Mouse (Mus musculus): ENCODE measurements around the gene Dnaja3. TPM values are rescaled to one million over a fixed set of nuclear protein-coding genes. Genes with fewer than 3 reads are reported as not detected.

The Dnaja3 gene
- polyA plus RNA-seq, 1 experiment from 2014 or later, result 48.0 TPM

DNA sequence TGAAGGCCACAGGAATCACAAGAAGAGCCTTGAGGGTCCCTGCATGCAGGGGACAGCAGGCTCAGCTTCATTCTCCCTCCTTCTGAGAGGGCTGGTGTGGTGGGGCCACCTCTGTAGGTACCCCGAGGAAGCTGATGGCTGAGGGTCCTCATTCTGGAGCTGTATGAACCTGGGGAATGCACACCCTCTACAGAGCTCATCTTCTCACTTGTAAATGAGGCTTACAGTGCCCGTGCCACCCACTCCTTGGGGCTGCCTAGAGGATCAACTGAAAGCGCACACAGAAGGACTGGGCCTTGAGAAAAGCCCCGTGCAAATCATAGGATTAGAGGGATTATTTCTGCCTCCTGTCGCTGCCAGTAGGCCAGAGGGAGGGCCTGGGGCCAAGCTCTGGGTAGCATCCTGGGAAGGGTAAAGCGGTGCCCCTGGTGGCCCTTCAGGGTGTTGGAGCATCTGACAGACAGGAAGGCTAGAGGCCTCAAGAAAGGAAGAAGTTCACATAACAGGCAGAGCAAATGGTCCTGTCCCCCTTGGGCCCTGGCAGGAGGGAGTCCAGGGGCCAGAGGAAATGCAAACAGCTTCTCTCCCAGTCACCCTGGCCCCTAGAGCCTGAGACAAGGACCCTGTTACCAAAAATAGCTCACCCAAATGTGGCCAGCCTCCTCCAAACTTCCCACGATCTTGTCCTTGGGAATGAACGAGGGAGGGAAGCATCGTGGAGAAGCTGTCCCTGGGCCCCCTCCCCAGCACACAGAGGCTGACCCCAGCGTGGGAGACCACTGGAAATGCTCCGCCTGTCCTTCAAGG is 16.2 kb downstream of the Dnaja3 start:
- no peak for ATAC-seq
- no peak overlapping the region; the same call in 1 of the 2 replicates for H3K27ac ChIP-seq
- 32% methylated on average over 11 of the region's 11 CpGs for WGBS

DNA sequence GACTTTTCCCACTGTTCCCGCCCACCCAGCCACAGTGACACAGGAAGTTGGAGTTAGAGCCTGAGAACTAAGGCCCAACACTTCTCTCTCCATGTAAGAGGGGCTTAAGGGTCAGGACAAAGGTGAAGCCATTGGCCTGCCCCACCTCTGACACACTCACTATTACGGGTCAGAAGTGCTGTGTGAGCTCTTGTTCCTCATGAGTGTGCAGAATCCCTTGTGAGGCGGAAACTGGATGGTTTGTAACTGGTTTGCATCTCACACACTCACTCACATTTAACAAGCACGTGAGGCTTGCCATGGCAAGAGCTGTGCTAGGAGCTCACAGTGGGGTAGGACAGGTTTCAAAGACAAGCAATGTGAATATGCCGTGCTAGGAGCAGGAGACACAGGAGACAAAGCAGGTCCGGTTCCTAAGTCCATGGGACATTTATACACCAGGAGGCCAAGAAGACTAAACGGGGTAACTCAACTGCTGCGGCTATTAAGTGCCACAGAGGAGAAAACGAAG is 16.8 kb downstream of the Dnaja3 start:
- H3K27ac ChIP-seq, result no peak overlapping the region
- H3K4me3 ChIP-seq, result no peak overlapping the region
- H3K36me3 ChIP-seq (ENCODE audit: poor library complexity, severe bottlenecking), result peaks cover 42% of the 10 kb centered on the region
- H3K4me1 ChIP-seq, result peaks cover 31% of the 10 kb centered on the region
- 68% methylated on average over 9 of the region's 9 CpGs for WGBS
- no peak overlapping the region for H3K4me2 ChIP-seq
- H3K9me3 ChIP-seq (replicated peaks), result no peaks in the 10 kb centered on the region
- no peaks in the 10 kb centered on the region for H3K27me3 ChIP-seq
- ATAC-seq, result no peak
- H3K9ac ChIP-seq, result no peak overlapping the region

More for the DNA sequence above, 16.2 kb downstream of the Dnaja3 start:
- no peak overlapping the region for H3K4me3 ChIP-seq
- H3K4me2 ChIP-seq, result no peak overlapping the region
- no peaks in the 10 kb centered on the region for H3K9me3 ChIP-seq (replicated peaks)
- no peaks in the 10 kb centered on the region for H3K27me3 ChIP-seq
- H3K9ac ChIP-seq, result 0 out of 2 replicates have a peak overlapping the region, but pooled peaks have one; percentile 40
- peaks cover 33% of the 10 kb centered on the region for H3K4me1 ChIP-seq
- H3K36me3 ChIP-seq (ENCODE audit: poor library complexity, severe bottlenecking), result peaks cover 42% of the 10 kb centered on the region

DNA sequence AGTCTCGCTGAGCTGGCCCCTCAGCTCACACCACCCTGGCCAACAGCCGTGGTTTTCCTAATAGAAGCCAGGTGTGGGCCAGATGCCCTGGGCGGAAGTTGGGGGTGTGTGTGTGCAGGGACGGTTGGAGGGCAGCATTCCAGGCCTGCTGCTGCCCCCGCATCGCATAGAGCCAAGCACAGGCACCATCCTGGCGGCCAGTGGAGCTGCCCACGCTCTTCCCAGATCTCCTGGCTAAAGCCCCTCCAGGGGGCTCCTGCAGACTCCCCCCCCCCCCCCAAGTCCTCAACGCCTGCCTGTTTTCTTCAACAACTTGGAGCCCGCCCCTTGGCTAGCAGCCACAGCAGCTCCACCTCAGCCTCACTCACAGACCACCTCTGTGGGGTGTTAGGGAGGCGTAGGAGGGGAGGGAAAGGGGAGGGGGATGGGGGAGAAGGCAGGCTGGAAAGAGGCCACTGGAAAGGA is 19.0 kb downstream of the Dnaja3 start:
- Histone ChIP-seq H3K4me2 (peak overlapping the region; percentile 20), H3K4me3 (no peak overlapping the region), H3K4me1 (peaks cover 25% of the 10 kb centered on the region), H3K9ac (peak overlapping the region; percentile 7; the same call in 1 of the 2 replicates), H3K36me3 (ENCODE audit: poor library complexity, severe bottlenecking) (peaks cover 34% of the 10 kb centered on the region), H3K9me3 (replicated peaks) (no peaks in the 10 kb centered on the region), H3K27ac (peak overlapping the region; percentile 16; the same call in 1 of the 2 replicates), H3K27me3 (no peaks in the 10 kb centered on the region)
- peak; percentile 57; the same call in 1 of the 2 replicates for ATAC-seq
- 20% methylated on average over 11 of the region's 11 CpGs for WGBS

DNA sequence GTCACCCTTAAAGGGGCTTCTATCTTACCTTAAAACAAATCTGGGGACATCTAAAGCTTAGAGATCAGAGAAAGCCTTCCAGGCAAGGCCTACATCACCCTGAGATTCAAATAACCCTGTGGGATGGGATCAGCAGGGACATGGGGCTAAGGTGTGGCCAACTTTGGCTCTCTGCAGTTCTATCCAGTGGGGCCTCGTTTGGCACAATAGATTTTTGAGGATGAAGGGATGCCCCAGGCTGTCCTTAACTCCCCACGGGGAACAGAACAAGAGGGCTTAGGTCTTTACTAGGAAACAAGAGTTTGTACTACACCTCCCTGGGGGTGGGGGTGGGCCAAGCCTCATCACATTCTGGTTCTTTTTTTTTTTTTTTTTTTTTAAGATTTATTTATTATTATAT is 19.5 kb downstream of the Dnaja3 start:
- Histone ChIP-seq H3K4me3 (no peak overlapping the region), H3K9me3 (replicated peaks) (no peaks in the 10 kb centered on the region), H3K4me1 (peaks cover 25% of the 10 kb centered on the region), H3K4me2 (peak overlapping the region; percentile 20), H3K36me3 (ENCODE audit: poor library complexity, severe bottlenecking) (peaks cover 30% of the 10 kb centered on the region), H3K27ac (no peak overlapping the region), H3K27me3 (no peaks in the 10 kb centered on the region), H3K9ac (peak overlapping the region; percentile 7; the same call in 1 of the 2 replicates)
- 19% methylated on average over 2 of the region's 2 CpGs for whole genome bisulfite sequencing
- ATAC-seq, result no peak

DNA sequence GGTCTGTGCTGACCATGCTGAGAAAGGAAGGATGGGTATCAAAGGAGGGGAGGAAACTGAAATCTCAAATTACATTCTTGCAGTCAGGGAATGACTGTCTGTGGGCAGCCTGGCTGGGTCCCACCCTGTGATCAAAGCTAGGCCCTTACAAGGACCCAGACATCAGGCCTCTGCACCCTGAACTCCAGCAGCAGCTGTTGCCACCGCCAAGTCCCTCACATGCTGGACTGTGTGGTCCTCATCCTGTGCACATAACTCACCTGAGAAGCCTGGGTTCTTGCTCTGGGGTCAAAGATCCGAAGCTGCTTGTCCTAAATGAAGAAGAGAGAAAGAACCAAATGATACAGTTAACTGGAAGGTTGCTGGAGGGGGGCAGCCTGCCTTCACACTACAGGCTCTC is 21.8 kb downstream of the Dnaja3 start:
- Histone ChIP-seq H3K9ac (no peak overlapping the region), H3K9me3 (replicated peaks) (no peaks in the 10 kb centered on the region), H3K27me3 (no peaks in the 10 kb centered on the region), H3K36me3 (ENCODE audit: poor library complexity, severe bottlenecking) (peaks cover 21% of the 10 kb centered on the region), H3K4me1 (peaks cover 12% of the 10 kb centered on the region), H3K4me2 (no peak overlapping the region), H3K4me3 (no peak overlapping the region), H3K27ac (no peak overlapping the region)
- no peak for ATAC-seq
- WGBS, result 87% methylated on average over 2 of the region's 2 CpGs

DNA sequence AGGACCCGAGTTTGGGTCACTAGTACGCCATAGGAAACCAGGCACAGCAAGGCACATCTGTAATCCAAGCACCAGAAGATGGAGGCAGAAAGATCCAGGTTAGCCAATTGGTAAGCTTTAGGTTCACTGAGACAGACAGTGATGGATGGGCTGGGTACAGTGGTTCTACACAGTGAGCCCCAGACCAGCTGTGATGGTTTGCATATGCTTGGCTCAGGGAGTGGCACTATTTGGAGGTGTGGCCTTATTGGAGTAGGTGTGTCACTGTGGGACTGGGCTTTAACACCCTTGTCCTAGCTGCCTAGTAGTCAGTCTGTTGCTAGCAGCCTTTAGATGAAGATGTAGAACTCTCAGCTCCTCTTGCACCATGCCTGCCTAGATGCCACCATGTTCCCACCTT is 24.0 kb downstream of the Dnaja3 start:
- no peak for ATAC-seq
- 84% methylated on average over 2 of the region's 2 CpGs for WGBS
- Histone ChIP-seq H3K4me3 (no peak overlapping the region), H3K9me3 (replicated peaks) (no peaks in the 10 kb centered on the region), H3K36me3 (ENCODE audit: poor library complexity, severe bottlenecking) (peaks cover 25% of the 10 kb centered on the region), H3K4me1 (peaks cover 7% of the 10 kb centered on the region), H3K27me3 (no peaks in the 10 kb centered on the region), H3K4me2 (no peak overlapping the region), H3K27ac (no peak overlapping the region), H3K9ac (no peak overlapping the region)

DNA sequence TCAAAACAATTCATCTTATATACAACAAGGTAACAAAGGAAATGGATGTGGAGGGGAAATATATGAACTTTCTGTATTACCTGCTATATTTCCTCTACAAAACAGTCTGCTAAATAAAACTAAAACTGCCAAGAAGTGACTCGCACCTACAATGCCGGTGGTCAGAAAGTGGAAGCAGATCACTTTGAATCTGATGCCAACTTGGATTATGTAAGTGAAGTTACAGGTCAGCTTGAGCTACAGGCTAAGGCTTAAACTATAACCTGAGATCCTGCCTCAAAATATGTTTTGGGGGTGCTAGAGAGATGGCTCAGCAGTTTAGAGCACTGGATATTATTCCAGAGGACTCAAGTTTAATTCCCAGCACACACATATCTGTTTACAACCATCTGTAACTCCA is 25.9 kb downstream of the Dnaja3 start:
- Histone ChIP-seq H3K9ac (no peak overlapping the region), H3K27me3 (no peaks in the 10 kb centered on the region), H3K27ac (no peak overlapping the region), H3K36me3 (ENCODE audit: poor library complexity, severe bottlenecking) (peaks cover 34% of the 10 kb centered on the region), H3K4me1 (no peaks in the 10 kb centered on the region), H3K4me3 (no peak overlapping the region), H3K4me2 (no peak overlapping the region), H3K9me3 (replicated peaks) (no peaks in the 10 kb centered on the region)
- ATAC-seq, result no peak
- WGBS, result 100% methylated on average over 2 of the region's 2 CpGs

DNA sequence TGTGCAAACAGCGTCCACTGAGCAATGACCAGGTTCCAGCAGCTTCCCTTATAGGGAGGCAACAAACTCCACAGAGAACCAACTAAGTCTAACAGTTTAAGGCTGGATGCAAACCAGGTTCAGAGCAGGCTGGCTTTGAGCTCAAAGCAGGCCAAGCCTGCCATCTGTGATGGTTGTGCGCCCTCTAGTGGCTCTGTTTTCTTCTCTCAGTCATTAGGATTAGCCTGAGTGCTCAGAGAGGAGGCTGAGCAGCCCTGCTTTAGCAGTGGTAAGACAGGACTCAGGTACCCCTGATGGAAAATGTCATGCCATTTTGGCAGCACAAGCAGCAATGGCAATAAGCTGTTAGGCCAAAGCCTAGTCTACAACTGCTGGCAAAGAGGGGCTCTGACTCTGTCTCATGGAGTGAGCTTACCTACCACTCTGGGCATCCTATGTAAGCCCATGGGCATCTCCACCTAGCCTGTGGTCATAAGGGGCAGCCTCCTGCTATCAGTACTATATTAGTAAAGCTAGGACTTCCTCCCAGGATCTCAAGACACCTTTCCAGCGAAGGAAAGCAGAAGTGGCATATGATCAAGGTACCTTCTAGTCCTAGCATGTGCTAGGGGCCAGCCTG is 27.5 kb downstream of the Dnaja3 start:
- Histone ChIP-seq H3K4me2 (no peak overlapping the region), H3K4me1 (no peaks in the 10 kb centered on the region), H3K27ac (no peak overlapping the region), H3K27me3 (no peaks in the 10 kb centered on the region), H3K36me3 (ENCODE audit: poor library complexity, severe bottlenecking) (peaks cover 26% of the 10 kb centered on the region), H3K9ac (no peak overlapping the region), H3K9me3 (replicated peaks) (no peaks in the 10 kb centered on the region), H3K4me3 (no peak overlapping the region)
- ATAC-seq, result peak; percentile 78
- WGBS, result 25% methylated on average over 3 of the region's 3 CpGs

DNA sequence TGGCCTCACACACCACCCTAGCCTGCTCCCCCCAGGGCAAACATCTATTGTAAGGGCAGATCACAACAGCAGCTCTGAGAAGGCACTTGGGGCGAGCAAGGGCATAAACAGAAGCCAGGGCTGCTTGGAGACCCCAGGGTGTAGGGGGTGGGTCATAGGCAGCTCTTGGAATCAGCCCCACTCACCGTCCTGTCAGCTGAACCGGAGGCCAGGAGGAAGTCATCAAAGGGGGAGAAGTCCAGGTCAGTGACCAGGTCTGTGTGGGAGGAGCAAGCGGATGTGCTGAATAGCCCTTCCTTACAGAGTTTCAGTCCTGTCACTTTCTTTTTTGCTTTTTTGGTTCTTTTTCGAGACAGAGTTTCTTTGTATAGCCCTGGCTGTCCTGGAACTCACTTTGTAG is 30.5 kb downstream of the Dnaja3 start:
- H3K4me3 ChIP-seq, result no peak overlapping the region
- no peaks in the 10 kb centered on the region for H3K9me3 ChIP-seq (replicated peaks)
- H3K27ac ChIP-seq, result no peak overlapping the region
- no peaks in the 10 kb centered on the region for H3K4me1 ChIP-seq
- H3K4me2 ChIP-seq, result no peak overlapping the region
- H3K9ac ChIP-seq, result no peak overlapping the region
- peaks cover 41% of the 10 kb centered on the region for H3K36me3 ChIP-seq (ENCODE audit: poor library complexity, severe bottlenecking)
- no peaks in the 10 kb centered on the region for H3K27me3 ChIP-seq
- no peak for ATAC-seq
- WGBS, result 80% methylated on average over 5 of the region's 5 CpGs

DNA sequence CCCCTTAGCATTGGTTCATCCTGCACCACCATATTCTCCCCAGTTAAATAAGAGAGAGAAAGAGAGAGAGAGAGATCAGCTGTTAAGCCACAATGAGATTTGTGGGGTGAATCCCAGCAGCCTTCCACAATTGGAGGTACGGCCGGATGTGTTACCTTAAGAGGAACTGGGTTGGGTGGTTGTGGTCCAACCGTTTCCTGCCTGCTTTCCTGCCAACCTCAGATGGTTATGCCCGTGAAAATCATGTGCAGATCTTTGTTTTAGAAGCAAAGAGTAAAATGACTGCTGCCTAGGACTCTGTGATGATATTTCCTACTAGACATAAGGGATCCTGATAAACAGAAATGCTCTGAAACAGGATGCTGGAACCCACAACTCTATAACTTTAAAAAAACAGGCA is 34.3 kb downstream of the Dnaja3 start:
- WGBS, result 72% methylated on average over 4 of the region's 4 CpGs

DNA sequence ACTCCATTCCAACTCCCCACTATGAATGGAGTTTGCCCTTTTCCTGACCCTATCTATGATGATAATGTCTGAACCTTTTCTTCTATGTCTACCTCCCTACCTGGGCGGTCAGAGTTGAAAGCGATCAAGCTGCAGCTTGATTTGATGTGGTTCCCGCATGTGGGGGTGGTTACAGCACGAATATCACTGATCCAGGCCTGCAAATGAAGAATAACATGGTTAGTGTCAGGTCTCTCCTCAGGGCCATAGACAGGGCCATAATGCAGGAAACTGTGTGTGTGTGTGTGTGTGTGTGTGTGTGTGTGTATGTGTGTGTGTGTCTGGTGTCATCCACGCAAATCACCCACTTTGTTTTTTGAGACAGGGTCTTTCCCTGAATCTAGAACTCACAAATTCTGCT is 37.0 kb downstream of the Dnaja3 start:
- Histone ChIP-seq H3K9me3 (replicated peaks) (no peaks in the 10 kb centered on the region), H3K27ac (no peak overlapping the region), H3K36me3 (ENCODE audit: poor library complexity, severe bottlenecking) (peaks cover 32% of the 10 kb centered on the region), H3K4me1 (peaks cover 11% of the 10 kb centered on the region; the same call in 1 of the 2 replicates), H3K9ac (no peak overlapping the region), H3K4me2 (no peak overlapping the region), H3K4me3 (no peak overlapping the region), H3K27me3 (0 out of 2 replicates have a peak, but pooled peaks cover under 1% of the 10 kb centered on the region)
- 96% methylated on average over 5 of the region's 5 CpGs for WGBS
- no peak for ATAC-seq

More for the DNA sequence above, 34.3 kb downstream of the Dnaja3 start:
- ATAC-seq, result no peak
- peaks cover 43% of the 10 kb centered on the region for H3K36me3 ChIP-seq (ENCODE audit: poor library complexity, severe bottlenecking)
- no peak overlapping the region for H3K4me3 ChIP-seq
- H3K4me1 ChIP-seq, result peaks cover 6% of the 10 kb centered on the region; the same call in 1 of the 2 replicates
- no peak overlapping the region for H3K27ac ChIP-seq
- no peak overlapping the region for H3K9ac ChIP-seq
- H3K9me3 ChIP-seq (replicated peaks), result no peaks in the 10 kb centered on the region
- no peaks in the 10 kb centered on the region for H3K27me3 ChIP-seq
- no peak overlapping the region for H3K4me2 ChIP-seq

DNA sequence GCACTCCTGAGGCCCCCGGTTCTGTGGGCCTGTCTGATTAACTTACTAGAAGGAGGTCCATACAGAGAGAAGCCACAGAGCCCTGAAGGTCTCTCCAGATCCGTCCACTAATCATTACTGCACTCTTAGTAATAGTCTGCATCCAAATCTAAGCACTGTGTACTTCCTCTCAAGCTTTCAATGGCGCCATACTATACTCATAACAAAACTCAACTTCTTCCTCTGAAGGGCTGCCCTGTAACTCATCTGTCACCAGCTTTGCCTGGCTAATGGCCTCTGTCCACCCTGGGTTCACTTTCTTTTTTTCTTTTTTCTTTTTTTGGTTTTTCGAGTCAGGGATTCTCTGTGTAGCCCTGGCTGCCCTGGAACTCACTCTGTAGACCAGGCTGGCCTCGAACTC is 38.3 kb downstream of the Dnaja3 start:
- 0 out of 2 replicates have a peak overlapping the region, but pooled peaks have one; percentile 93 for H3K4me2 ChIP-seq
- no peaks in the 10 kb centered on the region for H3K9me3 ChIP-seq (replicated peaks)
- H3K9ac ChIP-seq, result 0 out of 2 replicates have a peak overlapping the region, but pooled peaks have one; percentile 0
- no peak overlapping the region for H3K4me3 ChIP-seq
- peaks cover 15% of the 10 kb centered on the region; the same call in 1 of the 2 replicates for H3K4me1 ChIP-seq
- 0 out of 2 replicates have a peak, but pooled peaks cover 2% of the 10 kb centered on the region for H3K27me3 ChIP-seq
- ATAC-seq, result no peak
- peaks cover 27% of the 10 kb centered on the region for H3K36me3 ChIP-seq (ENCODE audit: poor library complexity, severe bottlenecking)
- 83% methylated on average over 5 of the region's 5 CpGs for WGBS
- no peak overlapping the region for H3K27ac ChIP-seq
